Mouse (Mus musculus): ENCODE measurements around the gene Schip1. TPM values are rescaled to one million over a fixed set of nuclear protein-coding genes. Genes with fewer than 3 reads are reported as not detected.

The Schip1 gene
- total RNA-seq, 2 experiments from 2014 or later = 105 to 129 TPM

GRCm38 (mm10) chr3:68105081-68105685 lies 40.6 kb downstream of the Schip1 start:
- intact Hi-C loops (cut with DNase I) = no loop called here
- DNase-seq = no peak

DNA sequence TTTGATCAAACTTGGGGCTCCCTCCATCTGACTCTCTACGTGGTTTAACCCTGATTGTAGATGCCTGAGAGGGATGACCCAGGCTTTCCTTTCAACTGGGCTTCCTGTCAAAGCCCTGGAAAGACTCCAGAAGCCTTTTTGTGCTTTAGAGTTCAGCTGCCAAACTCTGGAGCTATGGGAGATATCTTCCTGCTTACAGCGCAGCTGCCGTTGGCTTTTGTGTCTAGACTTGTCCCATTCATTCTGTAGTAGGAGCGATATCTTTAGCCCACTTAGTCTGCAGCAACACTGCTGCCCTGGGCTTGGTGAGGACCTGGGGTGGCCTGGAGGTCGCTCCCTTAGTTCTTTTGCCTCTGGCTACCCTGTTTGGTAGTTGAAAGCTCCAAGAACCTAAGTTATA lies 56.7 kb downstream of the Schip1 start:
- DNase-seq = no peak
- intact Hi-C loops (cut with DNase I) = no loop called here

DNA sequence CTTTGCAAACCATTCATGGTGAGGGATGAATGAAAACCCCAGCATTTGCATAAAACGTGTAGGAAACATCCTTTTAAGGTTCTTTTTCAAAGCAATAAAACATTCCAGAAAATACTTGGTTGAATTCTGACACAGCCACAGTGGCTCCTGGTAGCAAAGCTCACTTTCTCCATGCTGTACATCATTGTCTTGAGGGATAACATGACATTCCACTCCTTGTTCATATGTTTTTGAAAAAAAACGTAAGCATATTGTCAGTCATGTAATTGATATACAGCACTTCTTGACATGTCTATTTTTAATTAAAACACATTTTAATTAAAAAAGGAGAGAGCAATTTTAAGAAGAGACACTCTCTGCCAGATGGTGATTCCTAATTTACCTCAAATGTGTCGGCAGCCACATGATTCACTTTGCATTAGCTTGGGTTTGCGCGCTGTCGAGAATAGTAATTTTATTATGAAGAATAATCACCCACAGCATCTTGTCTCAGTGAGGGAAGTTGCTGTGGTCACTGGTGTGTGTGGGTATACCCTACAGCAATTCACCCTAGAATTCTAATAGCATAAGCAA lies 61.8 kb downstream of the Schip1 start:
- no peak for DNase-seq
- intact Hi-C loops (cut with DNase I) = no loop called here

- DNase-seq = no peak
- intact Hi-C loops (cut with DNase I) = no loop called here
These were observed 65.8 kb downstream of the Schip1 start for GRCm38 (mm10) chr3:68130386-68130785.

- DNase-seq = no peak
- intact Hi-C loops (cut with DNase I) = no loop called here
These were observed 74.4 kb downstream of the Schip1 start for GRCm38 (mm10) chr3:68138833-68139627.

DNA sequence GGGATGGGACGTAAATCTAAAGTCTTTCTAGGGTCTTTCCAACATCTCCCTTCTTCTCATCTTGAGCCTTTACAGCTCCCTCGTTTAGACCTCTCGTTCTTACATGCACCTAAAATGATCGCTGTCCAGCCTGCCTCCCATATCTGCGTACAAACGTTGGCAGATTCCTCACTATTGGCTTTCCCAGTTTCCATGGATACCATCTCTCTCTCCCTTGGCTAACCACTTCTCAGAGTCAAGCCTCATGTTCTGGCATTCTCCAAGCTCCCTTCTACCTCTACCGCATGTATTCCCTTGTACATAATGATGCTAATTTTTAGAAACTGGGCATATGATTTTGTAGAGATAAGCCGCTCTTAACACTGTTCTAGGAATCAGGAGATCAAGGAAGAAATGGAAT lies 86.1 kb downstream of the Schip1 start:
- intact Hi-C loops (cut with DNase I) = no loop called here

GRCm38 (mm10) chr3:68160175-68160574 lies 95.6 kb downstream of the Schip1 start:
- no peak for DNase-seq
- intact Hi-C loops (cut with DNase I) = no loop called here

More for the DNA sequence above, 86.1 kb downstream of the Schip1 start:
- DNase-seq = no peak

DNA sequence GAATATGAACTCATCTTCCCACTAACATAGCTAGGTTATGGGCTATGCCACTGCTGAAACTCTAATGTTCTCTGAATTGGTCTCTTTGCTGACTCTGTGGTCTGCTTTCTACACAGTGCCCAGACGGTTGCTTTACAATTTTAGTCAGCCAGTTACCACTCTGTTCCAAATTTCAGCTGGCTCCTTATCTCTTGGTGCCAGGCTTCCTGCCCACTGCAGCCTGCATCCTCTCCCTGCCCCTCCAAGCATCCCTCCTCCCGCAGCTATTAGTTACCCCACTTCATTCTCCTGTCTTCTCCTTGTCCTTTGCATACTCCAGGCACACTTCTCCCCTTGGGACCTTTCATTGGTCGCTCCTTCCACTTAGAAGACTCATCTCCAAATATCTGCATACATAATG lies 96.2 kb downstream of the Schip1 start:
- DNase-seq = no peak
- intact Hi-C loops (cut with DNase I) = no loop called here

DNA sequence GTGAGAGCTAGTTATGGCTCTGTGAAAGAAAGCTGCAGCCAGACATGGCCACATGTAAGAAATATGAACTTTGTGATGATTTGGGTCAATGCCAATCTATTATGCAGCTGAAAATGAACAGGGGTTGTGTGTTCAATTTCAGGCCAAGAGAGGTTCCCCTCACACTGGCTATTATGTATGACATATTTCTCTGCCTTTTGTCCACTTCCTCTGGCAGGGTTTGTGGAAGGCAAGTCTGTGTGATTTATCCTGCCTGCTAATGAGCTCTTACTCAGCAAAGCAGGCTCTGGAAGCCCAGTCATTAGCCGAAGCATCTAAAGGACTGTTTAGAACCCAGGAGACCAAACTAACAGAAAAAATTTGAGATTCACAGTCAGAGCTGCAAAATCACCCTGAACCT lies 113.6 kb downstream of the Schip1 start:
- no peak for DNase-seq
- intact Hi-C loops (cut with DNase I) = no loop called here

- no peak for DNase-seq
- intact Hi-C loops (cut with DNase I) = no loop called here
These were observed 122.9 kb downstream of the Schip1 start for GRCm38 (mm10) chr3:68187471-68187870.

GRCm38 (mm10) chr3:68189100-68189499 lies 124.5 kb downstream of the Schip1 start:
- intact Hi-C loops (cut with DNase I) = no loop called here

DNA sequence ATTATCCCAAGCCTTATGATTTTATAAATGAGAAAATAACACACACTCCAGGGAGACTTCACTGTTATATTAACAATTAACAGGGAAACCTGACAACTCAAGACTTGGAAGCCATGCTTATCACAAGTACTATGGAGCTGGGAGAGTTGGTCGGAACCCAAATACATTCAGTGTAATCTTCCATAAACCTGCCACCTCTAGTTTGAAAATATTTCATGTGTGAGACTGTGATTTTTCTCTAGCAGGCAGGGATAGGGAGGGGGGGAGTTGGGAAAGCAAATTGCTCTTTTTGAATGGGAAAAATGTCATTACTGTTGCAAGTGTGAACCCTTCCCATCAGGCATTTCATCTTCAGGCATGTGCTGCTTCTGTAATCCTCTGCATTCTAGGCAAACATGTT lies 132.3 kb downstream of the Schip1 start:
- intact Hi-C loops (cut with DNase I) = no loop called here
- DNase-seq = no peak

More at GRCm38 (mm10) chr3:68189100-68189499, 124.5 kb downstream of the Schip1 start:
- no peak for DNase-seq

DNA sequence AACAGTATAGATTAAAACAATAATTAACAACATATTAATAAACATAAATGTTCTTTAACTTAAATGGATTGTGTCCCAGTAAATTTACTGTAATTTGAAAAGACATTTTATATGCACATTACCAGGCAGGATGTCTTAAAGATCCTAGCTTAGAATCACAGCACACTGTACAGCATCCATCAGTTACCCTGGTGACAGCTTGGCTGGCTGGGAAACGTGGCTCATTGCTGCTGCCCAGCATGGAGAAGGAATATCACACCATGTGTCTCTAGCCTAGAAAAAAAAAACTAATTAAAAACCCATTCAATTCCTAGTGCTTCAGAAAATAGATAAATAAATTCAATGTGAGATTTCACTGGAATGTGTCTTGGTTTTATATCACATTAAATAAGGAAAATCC lies 136.6 kb downstream of the Schip1 start:
- intact Hi-C loops (cut with DNase I) = no loop called here
- no peak for DNase-seq

- DNase-seq = no peak
- intact Hi-C loops (cut with DNase I) = no loop called here
These were observed 137.7 kb downstream of the Schip1 start for GRCm38 (mm10) chr3:68202162-68202902.

- intact Hi-C loops (cut with DNase I) = no loop called here
- DNase-seq = no peak
These were observed 139.4 kb downstream of the Schip1 start for GRCm38 (mm10) chr3:68203934-68204467.

DNA sequence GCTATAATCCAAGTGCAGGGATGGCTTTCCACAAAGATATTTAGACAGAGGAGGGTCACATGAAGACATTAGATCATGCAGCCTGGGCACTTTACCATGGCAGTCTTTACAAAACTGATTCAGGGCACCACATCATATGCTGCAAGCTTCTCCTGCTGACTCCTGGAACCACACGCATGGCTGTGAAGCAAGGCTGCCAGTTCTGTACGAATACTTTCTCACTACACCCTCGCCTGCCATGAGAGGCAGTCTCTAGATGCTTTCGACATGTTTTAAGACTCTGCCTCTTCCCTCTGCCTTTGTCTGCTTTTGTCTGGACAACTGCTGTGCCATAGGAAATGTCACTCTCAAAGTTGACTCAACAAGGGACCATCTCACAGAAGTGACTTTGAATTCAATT lies 145.8 kb downstream of the Schip1 start:
- intact Hi-C loops (cut with DNase I) = no loop called here
- DNase-seq = no peak

- intact Hi-C loops (cut with DNase I) = no loop called here
- DNase-seq = no peak
These were observed 156.8 kb downstream of the Schip1 start for GRCm38 (mm10) chr3:68221452-68221851.

DNA sequence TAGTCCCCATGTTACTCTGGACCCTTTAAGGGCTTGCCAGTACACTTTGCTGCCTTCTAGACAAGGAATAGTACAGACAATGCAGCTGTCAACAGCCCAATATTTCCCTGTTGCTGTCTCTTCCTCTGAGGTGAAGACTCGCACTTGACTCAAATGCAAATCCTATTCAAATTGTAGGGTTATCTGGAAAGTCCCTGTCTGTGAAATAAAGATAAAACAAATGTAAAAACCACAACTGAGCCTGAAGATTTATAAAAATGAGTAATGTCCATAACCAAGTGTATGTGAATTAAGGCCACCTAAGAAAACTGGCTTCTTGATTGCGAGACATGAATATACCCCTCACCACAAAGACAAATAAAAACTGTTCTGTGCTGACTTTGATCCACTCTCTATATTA lies 175.3 kb downstream of the Schip1 start:
- no peak for DNase-seq
- intact Hi-C loops (cut with DNase I) = no loop called here

- intact Hi-C loops (cut with DNase I) = no loop called here
- DNase-seq = no peak
These were observed 178.6 kb downstream of the Schip1 start for GRCm38 (mm10) chr3:68243239-68243638.

GRCm38 (mm10) chr3:68246154-68246553 lies 181.6 kb downstream of the Schip1 start:
- intact Hi-C loops (cut with DNase I) = no loop called here
- DNase-seq = no peak

GRCm38 (mm10) chr3:68250589-68250988 lies 186.0 kb downstream of the Schip1 start:
- DNase-seq = no peak
- intact Hi-C loops (cut with DNase I) = no loop called here

Measured in gastrocnemius, postnatal 36 days (tissue).